Mouse (Mus musculus) kidney, adult 2 months (tissue): ENCODE data around the gene Gm4881. TPM values are rescaled to one million over a fixed set of nuclear protein-coding genes. Genes with fewer than 3 reads are reported as not detected.

Experiments
- DNase-seq: peaks from one replicate; pipeline ENCODE4 v3.0.0; 2021
- H3K27ac ChIP-seq: fragments of 200-500 bp; 2 replicates; pipeline ENCODE4 v1.5.1; 2012; ENCODE audit warnings: low read depth, low read length, control low read depth, inconsistent platforms; ENCODE audit not compliant: insufficient read depth
- H3K27me3 ChIP-seq: fragments of 200-500 bp; replicated peaks from 2 replicates; pipeline ENCODE4 v1.6.1; 2012; ENCODE audit warnings: mild to moderate bottlenecking, moderate library complexity, low read length, inconsistent platforms; ENCODE audit not compliant: control insufficient read depth, insufficient read depth
- H3K36me3 ChIP-seq: fragments of 200-500 bp; 2 replicates; pipeline ENCODE4 v1.6.1; 2012; ENCODE audit warnings: mild to moderate bottlenecking, moderate library complexity, low read length, inconsistent platforms; ENCODE audit not compliant: control insufficient read depth, insufficient read depth
- H3K4me1 ChIP-seq: fragments of 200-500 bp; 2 replicates; pipeline ENCODE4 v1.6.1; 2011; ENCODE audit warnings: low read length; ENCODE audit not compliant: control insufficient read depth, insufficient read depth
- H3K4me3 ChIP-seq: fragments of 200-500 bp; 2 replicates; pipeline ENCODE4 v1.5.1; 2011; ENCODE audit warnings: mild to moderate bottlenecking, low read depth, low read length, control low read depth; ENCODE audit not compliant: insufficient read depth
- CTCF ChIP-seq: fragments of 200-500 bp; conservative IDR thresholded peaks from 2 replicates; pipeline ENCODE4 v1.5.1; 2011; ENCODE audit warnings: low read depth, mild to moderate bottlenecking, control low read depth, low read length, moderate library complexity, mixed read lengths; ENCODE audit not compliant: insufficient read depth, insufficient read length
- POLR2A ChIP-seq: fragments of 200-500 bp; IDR thresholded peaks from one replicate; pipeline ENCODE4 v1.6.1; 2011; ENCODE audit warnings: low read depth, low read length, control low read depth
- WGBS: fragments of 180-500 bp; shearing (Covaris S2); methylation state at CpG from one replicate; pipeline ENCODE4 v1.1.7; 2018; 5-methylcytosine and 5-hydroxymethylcytosine counted together
- polyA plus RNA-seq: library from polyadenylated mRNA; depleted of rRNA; stranded (reverse); fragments of >200 nt; gene quantifications from 2 replicates; pipeline ENCODE4 v1.2.3, GENCODE M21; 2012

Gene Gm4881
- polyA plus RNA-seq, 1 experiment: not detected

GRCm38 (mm10) chr7:24954450-24954849 lies 10.2 kb upstream of the Gm4881 start:
- H3K4me3 ChIP-seq: peak overlapping the region; percentile 46
- H3K36me3 ChIP-seq: no peaks in the 10 kb centered on the region
- TF ChIP-seq POLR2A (no peak), CTCF (no peak)
- H3K4me1 ChIP-seq: no peaks in the 10 kb centered on the region
- 3% methylated on average over 30 of the region's 30 CpGs for WGBS
- peak; percentile 8 for DNase-seq
- no peak overlapping the region for H3K27ac ChIP-seq
- no peaks in the 10 kb centered on the region; the same call in 1 of the 2 replicates for H3K27me3 ChIP-seq

DNA sequence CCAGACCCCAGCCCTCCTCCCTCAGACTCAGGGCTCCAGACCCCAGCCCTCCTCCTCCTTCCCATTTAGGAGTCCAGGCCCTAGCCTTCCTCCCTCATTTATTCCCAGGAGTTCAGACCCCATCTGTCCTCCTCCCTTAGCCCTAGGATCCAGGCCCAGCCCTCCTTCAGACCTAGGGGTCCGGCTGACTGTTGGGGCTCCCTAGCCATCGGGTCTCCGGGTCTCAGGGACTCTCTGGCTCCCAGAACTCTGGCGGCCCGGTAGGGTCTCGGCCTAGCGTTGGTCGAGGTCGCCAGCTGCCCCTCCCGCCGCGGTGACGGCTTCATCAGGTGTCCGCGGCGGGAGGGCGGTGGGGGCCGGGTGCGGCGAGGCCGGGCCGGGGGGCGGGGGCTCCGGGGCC lies 9.7 kb upstream of the Gm4881 start:
- no peak for TF ChIP-seq POLR2A
- no peak for TF ChIP-seq CTCF
- 7% methylated on average over 23 of the region's 24 CpGs for WGBS
- Histone ChIP-seq H3K36me3 (no peaks in the 10 kb centered on the region), H3K27me3 (no peaks in the 10 kb centered on the region; the same call in 1 of the 2 replicates), H3K27ac (no peak overlapping the region), H3K4me3 (peak overlapping the region; percentile 13; the same call in 1 of the 2 replicates), H3K4me1 (no peaks in the 10 kb centered on the region)
- no peak for DNase-seq

DNA sequence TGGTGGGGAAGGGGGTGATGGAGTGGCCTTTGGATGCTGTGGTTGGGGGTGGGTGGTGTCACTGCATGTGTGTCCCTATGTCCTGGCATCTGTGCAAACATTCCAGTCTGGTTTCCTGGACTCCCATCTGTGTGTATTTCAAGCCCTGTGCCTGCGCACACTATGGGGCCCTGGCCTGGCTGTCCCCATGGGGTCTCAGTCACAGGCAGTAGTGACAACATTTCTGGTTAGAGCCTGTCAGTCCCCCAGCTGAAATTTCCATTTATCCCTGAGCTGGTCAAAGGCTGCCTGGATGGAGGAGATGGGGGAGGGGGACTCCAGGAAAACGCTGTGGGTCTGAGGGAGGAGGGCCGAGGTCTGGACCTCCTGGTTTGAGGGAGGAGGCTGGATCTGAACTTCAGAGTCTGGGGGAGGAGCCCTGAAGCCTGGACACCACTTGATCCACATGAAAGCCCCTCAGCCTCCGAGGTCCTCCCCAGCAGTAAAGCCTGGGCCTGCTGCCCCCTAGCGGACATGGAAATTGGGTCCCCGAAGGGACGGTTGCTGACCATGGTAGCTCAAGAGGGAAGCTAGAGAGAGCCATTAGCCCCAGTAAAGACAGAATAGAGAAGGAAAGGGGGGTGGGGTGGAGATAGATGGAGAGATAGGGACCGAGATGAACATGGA lies 5.8 kb upstream of the Gm4881 start:
- H3K27me3 ChIP-seq: no peaks in the 10 kb centered on the region; the same call in none of the 2 replicates
- WGBS: 3% methylated on average over 8 of the region's 8 CpGs
- TF ChIP-seq POLR2A (no peak), CTCF (peak; percentile 77)

GRCm38 (mm10) chr7:24948774-24949173 lies 4.5 kb upstream of the Gm4881 start:
- peaks cover 3% of the 10 kb centered on the region for H3K27me3 ChIP-seq
- no peaks in the 10 kb centered on the region for H3K4me1 ChIP-seq
- DNase-seq: no peak
- no peak overlapping the region for H3K4me3 ChIP-seq
- H3K36me3 ChIP-seq: no peaks in the 10 kb centered on the region
- TF ChIP-seq CTCF: no peak
- TF ChIP-seq POLR2A: no peak
- 3% methylated on average over 29 of the region's 29 CpGs for WGBS
- H3K27ac ChIP-seq: no peak overlapping the region

More for the DNA sequence above, 5.8 kb upstream of the Gm4881 start:
- no peaks in the 10 kb centered on the region for H3K36me3 ChIP-seq
- no peaks in the 10 kb centered on the region for H3K4me1 ChIP-seq
- H3K27ac ChIP-seq: no peak overlapping the region
- DNase-seq: peak; percentile 62
- H3K4me3 ChIP-seq: no peak overlapping the region

- no peaks in the 10 kb centered on the region for H3K4me1 ChIP-seq
- TF ChIP-seq POLR2A: no peak
- no peak for TF ChIP-seq CTCF
- H3K27me3 ChIP-seq: peaks cover 4% of the 10 kb centered on the region
- H3K4me3 ChIP-seq: no peak overlapping the region
- no peak overlapping the region for H3K27ac ChIP-seq
- WGBS: 5% methylated on average over 7 of the region's 7 CpGs
- no peak for DNase-seq
- no peaks in the 10 kb centered on the region for H3K36me3 ChIP-seq
Measured at GRCm38 (mm10) chr7:24947316-24948048, 3.2 kb upstream of the Gm4881 start.

DNA sequence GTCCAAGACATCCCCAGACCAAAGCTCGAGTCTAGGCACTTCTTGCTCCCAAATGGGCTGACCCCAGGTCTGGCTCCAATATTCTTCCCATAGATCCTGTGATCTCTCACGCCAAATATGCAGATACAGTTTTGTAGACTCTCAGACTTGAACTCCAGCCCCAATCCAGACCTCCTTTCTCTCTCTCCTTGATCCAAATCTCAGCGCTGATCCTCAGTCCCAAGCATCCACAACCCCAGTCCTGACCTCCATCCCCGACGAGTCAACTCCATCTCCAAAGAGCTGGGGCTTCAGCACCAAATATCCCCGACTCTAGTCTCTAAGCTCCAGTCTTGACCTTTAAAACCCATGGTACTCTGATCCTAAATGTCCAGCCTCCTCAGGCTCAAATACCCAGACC lies 653 bp downstream of the Gm4881 start:
- WGBS: 6% methylated on average over 6 of the region's 6 CpGs
- TF ChIP-seq CTCF (no peak), POLR2A (no peak)
- H3K27ac ChIP-seq: no peak overlapping the region
- H3K4me1 ChIP-seq: no peaks in the 10 kb centered on the region
- H3K4me3 ChIP-seq: no peak overlapping the region
- H3K27me3 ChIP-seq: peaks cover 4% of the 10 kb centered on the region
- DNase-seq: no peak
- no peaks in the 10 kb centered on the region for H3K36me3 ChIP-seq

DNA sequence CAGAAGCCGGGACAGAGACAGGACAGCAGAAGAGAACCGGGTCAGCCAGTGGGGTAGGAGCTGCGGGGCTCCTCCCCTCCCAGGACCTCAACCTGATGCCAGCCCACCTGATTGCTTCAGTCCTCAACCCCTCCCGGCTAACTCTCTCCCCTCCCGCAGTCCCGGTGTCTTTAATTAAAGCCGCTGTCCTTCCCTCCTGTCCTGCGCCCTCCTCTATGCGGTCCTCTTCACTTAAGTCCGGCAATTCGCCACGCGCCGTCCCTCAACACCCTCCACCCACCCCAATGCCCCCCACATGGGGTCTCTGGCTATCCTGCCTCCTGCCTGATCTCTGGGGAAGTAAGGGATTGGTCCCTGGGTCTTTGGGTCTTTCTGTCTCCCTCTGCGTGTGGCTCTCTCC lies 12.6 kb downstream of the Gm4881 start:
- under 1% methylated on average over 14 of the region's 15 CpGs for WGBS
- no peak overlapping the region for H3K27ac ChIP-seq
- H3K36me3 ChIP-seq: no peaks in the 10 kb centered on the region
- no peak for DNase-seq
- TF ChIP-seq CTCF (no peak), POLR2A (no peak)
- no peak overlapping the region for H3K4me3 ChIP-seq
- no peaks in the 10 kb centered on the region for H3K4me1 ChIP-seq
- no peaks in the 10 kb centered on the region; the same call in 1 of the 2 replicates for H3K27me3 ChIP-seq
